Mouse (Mus musculus) olfactory bulb, adult 2 months (tissue): ENCODE measurements at regions not wholly inside any gene's neighbourhood (a gene's known extent, or its start where the extent isn't known, plus 50 kb on each side); places are given as distances from the start of the nearest gene placed in this dataset.

ENCODE experiments used
- CTCF ChIP-seq: fragments of 200-500 bp; IDR thresholded peaks from 2 replicates; pipeline ENCODE4 v1.5.1; 2012; ENCODE audit warnings: low read depth, mild to moderate bottlenecking, low read length, moderate library complexity; ENCODE audit not compliant: insufficient read depth
- POLR2A ChIP-seq: fragments of 200-500 bp; IDR thresholded peaks from 2 replicates; pipeline ENCODE4 v1.6.1; 2012; ENCODE audit warnings: mild to moderate bottlenecking, low read depth, low read length, moderate library complexity; ENCODE audit not compliant: insufficient read depth

DNA sequence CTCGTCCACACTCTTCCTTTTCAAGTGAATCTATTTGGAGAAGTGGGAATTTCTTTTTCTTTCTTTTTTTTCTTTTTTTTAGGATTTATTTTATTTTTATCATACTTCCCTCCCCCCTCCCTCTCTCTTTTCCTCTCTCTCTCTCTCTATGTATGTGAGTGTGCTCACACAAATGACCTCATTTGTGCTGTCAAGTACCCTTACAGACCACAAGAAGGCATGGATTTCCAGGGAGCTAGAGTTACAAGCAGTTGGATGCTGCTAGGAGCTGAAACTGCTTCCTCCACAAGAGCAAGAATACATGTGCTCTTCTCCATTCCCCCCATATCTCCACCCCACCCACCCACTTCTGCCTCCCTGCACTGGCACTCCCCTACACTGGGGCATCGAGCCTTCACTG is 94.6 kb upstream of the Man2a1 start:
- TF ChIP-seq POLR2A (no peak), CTCF (no peak)
